Mouse (Mus musculus): ENCODE data around the gene Fnbp4. TPM values are rescaled to one million over a fixed set of nuclear protein-coding genes. Genes with fewer than 3 reads are reported as not detected.
A peak's percentile ranks its signal among the peaks of the same experiment; 100 is the strongest.

Gene Fnbp4
- 10 to 100 TPM; 72.0 to 87.7 TPM for total RNA-seq (2021)
- long read RNA-seq, full-length matches to known transcripts: 3 of 18 reads
- long read RNA-seq, partial matches to known transcripts: 7 of 18 reads
- long read RNA-seq, other reads (novel, unspliced or antisense): 8 of 18 reads

- peak; percentile 95 to 97 for DNase-seq (ENCODE audit: low spot score in 2 of 2)
Observed at GRCm38 (mm10) chr2:90745053-90745678, at the start of gene Fnbp4. Gene Fnbp4, plus strand, starts transcription at chr2:90745370.

- DNase-seq (ENCODE audit: low spot score in 2 of 2): no peak
Observed at GRCm38 (mm10) chr2:90700943-90701342, 44.2 kb upstream of the Fnbp4 start.

- DNase-seq (ENCODE audit: low spot score in 2 of 2): no peak
Observed at GRCm38 (mm10) chr2:90708548-90708947, 36.6 kb upstream of the Fnbp4 start.

- no peak for DNase-seq (ENCODE audit: low spot score in 2 of 2)
Observed at GRCm38 (mm10) chr2:90715555-90716092, 29.5 kb upstream of the Fnbp4 start.

GRCm38 (mm10) chr2:90717366-90717765, 27.8 kb upstream of the Fnbp4 start:
- no peak for DNase-seq (ENCODE audit: low spot score in 2 of 2)

- DNase-seq (ENCODE audit: low spot score in 2 of 2): no peak
Observed at GRCm38 (mm10) chr2:90717948-90718347, 27.2 kb upstream of the Fnbp4 start.

GRCm38 (mm10) chr2:90726818-90727217, 18.4 kb upstream of the Fnbp4 start:
- DNase-seq (ENCODE audit: low spot score in 2 of 2): no peak

- DNase-seq (ENCODE audit: low spot score in 2 of 2): no peak
Observed at GRCm38 (mm10) chr2:90735326-90735725, 9.8 kb upstream of the Fnbp4 start.

- DNase-seq (ENCODE audit: low spot score in 2 of 2): no peak
Observed at GRCm38 (mm10) chr2:90738801-90739200, 6.4 kb upstream of the Fnbp4 start.

- no peak for DNase-seq (ENCODE audit: low spot score in 2 of 2)
Observed at GRCm38 (mm10) chr2:90739327-90739726, 5.8 kb upstream of the Fnbp4 start.

GRCm38 (mm10) chr2:90739921-90740320, 5.2 kb upstream of the Fnbp4 start:
- no peak for DNase-seq (ENCODE audit: low spot score in 2 of 2)

GRCm38 (mm10) chr2:90744285-90745052, 701 bp upstream of the Fnbp4 start:
- peak in 1 of 2 experiments; percentile 29 for DNase-seq (ENCODE audit: low spot score in 2 of 2)

- no peak for DNase-seq (ENCODE audit: low spot score in 2 of 2)
Observed at GRCm38 (mm10) chr2:90745740-90746537, 769 bp downstream of the Fnbp4 start.

- DNase-seq (ENCODE audit: low spot score in 2 of 2): no peak
Observed at GRCm38 (mm10) chr2:90746538-90746865, 1.3 kb downstream of the Fnbp4 start.

GRCm38 (mm10) chr2:90747131-90747530, 2.0 kb downstream of the Fnbp4 start:
- DNase-seq (ENCODE audit: low spot score in 2 of 2): no peak

- DNase-seq (ENCODE audit: low spot score in 2 of 2): no peak
Observed at GRCm38 (mm10) chr2:90749676-90750459, 4.7 kb downstream of the Fnbp4 start.

- DNase-seq (ENCODE audit: low spot score in 2 of 2): no peak
Observed at GRCm38 (mm10) chr2:90753565-90753964, 8.4 kb downstream of the Fnbp4 start.

GRCm38 (mm10) chr2:90754188-90754587, 9.0 kb downstream of the Fnbp4 start:
- no peak for DNase-seq (ENCODE audit: low spot score in 2 of 2)

- DNase-seq (ENCODE audit: low spot score in 2 of 2): no peak
Observed at GRCm38 (mm10) chr2:90765123-90765522, 20.0 kb downstream of the Fnbp4 start.

- no peak for DNase-seq (ENCODE audit: low spot score in 2 of 2)
Observed at GRCm38 (mm10) chr2:90781323-90781722, 36.2 kb downstream of the Fnbp4 start.

GRCm38 (mm10) chr2:90781938-90782337, 36.8 kb downstream of the Fnbp4 start:
- no peak for DNase-seq (ENCODE audit: low spot score in 2 of 2)
